Mouse (Mus musculus): ENCODE results near the gene Tuba1c. TPM values are rescaled to one million over a fixed set of nuclear protein-coding genes. Genes with fewer than 3 reads are reported as not detected.

Gene Tuba1c
- polyA plus RNA-seq, 1 experiment from 2014 or later, result 203 TPM

DNA sequence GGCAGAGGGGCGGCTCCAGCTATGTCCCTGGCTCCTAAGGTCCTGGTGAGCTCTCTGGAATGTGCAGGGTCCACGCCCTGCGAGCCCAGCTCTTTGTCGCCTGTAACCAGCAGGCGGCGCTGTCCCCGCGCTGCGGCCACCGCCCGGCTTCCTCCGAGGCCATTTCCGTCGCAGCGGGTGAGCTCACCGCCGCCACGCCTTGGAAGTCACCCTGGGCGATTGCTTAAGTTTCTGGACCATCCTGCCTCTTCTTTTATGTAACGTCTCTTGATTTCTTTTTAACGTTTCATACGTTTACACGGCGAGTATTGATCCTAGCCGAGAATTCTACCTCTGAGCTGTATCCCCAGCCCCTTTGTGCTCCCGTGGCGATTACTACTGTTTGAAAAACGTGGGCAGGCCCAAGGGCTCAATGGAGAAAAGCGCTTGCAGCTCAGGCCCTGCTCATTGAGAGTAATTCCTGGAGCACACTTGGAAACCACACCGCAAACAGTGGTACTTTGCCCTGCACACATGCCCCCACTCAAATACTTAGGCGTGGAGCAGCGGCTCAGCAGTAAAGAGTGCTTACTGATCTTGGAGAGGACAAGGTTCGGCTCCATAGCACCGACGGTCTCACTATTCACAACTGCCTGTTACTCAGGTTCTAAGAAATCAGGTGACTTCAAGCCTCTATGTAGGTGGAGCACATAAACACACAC lies 36.4 kb upstream of the Tuba1c start:
- Histone ChIP-seq H3K36me3 (ENCODE audit: control insufficient read depth, insufficient read depth, low read length) (no peaks in the 10 kb centered on the region), H3K4me1 (ENCODE audit: control insufficient read depth, insufficient read depth, low read length) (peaks cover 24% of the 10 kb centered on the region), H3K9me3 (ENCODE audit: control insufficient read depth, low read depth, low read length) (no peaks in the 10 kb centered on the region), H3K27ac (ENCODE audit: low read length) (peak overlapping the region; percentile 91), H3K4me2 (replicated peaks; ENCODE audit: low read depth, low read length) (peak overlapping the region; percentile 53), H3K4me3 (ENCODE audit: low read depth, low read length) (peak overlapping the region; percentile 28), H3K9ac (replicated peaks; ENCODE audit: low read depth, low read length) (peak overlapping the region; percentile 31), H3K27me3 (ENCODE audit: control insufficient read depth, insufficient read depth, low read length) (no peaks in the 10 kb centered on the region)
- ATAC-seq (ENCODE audit: insufficient number of reproducible peaks, insufficient read depth, low FRiP score, low read depth), result peak; percentile 89
- WGBS, result 5% methylated on average over 35 of the region's 35 CpGs

DNA sequence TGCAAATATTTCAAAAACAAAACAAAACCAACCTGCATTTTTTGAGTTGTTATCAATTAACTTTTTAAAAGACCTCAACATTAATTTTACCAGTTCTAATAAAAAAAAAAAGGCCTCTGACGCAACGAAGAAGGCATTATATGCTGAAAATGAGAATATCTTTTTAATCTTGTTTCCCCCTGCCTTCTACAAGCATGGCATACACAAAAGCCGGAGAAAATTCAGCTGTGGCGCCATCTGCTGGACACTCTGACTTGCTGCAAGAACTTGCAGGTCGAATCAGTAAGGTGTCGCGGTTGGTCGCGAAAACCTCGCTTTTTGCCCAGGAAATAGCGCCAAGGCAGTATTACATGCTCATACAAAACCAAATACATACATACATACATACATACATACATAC lies 35.8 kb upstream of the Tuba1c start:
- Histone ChIP-seq H3K4me3 (ENCODE audit: low read depth, low read length) (no peak overlapping the region), H3K27me3 (ENCODE audit: control insufficient read depth, insufficient read depth, low read length) (no peaks in the 10 kb centered on the region), H3K9ac (replicated peaks; ENCODE audit: low read depth, low read length) (peak overlapping the region; percentile 31; the same call in 1 of the 2 replicates), H3K4me2 (replicated peaks; ENCODE audit: low read depth, low read length) (peak overlapping the region; percentile 53), H3K27ac (ENCODE audit: low read length) (peak overlapping the region; percentile 91), H3K36me3 (ENCODE audit: control insufficient read depth, insufficient read depth, low read length) (no peaks in the 10 kb centered on the region), H3K9me3 (ENCODE audit: control insufficient read depth, low read depth, low read length) (no peaks in the 10 kb centered on the region), H3K4me1 (ENCODE audit: control insufficient read depth, insufficient read depth, low read length) (peaks cover 24% of the 10 kb centered on the region)
- 2% methylated on average over 11 of the region's 11 CpGs for WGBS
- ATAC-seq (ENCODE audit: insufficient number of reproducible peaks, insufficient read depth, low FRiP score, low read depth), result no peak

DNA sequence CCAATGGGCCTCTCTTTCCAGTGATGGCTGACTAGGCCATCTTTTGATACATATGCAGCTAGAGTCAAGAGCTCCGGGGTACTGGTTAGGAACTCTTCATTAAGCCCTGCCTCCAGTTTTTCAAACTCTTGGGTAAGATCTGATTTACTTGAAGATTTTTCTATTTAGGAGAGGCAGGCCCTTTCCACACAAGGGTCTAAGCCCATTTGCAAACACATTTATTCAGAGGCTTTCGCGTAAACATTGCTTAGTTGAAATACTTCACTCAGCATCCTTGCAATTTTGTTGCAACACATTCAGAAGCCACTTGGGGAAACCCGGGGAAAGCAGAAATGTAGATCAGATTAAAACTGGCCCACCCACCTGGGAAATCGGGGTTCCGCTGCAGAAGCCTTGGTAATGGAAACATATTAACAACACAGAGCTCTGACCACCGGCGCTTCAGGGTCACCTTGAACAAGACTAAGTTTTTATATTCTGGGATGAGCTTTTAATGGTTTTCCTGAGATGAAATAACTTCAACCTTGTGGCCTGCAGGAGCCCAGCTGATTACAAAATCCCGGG lies 34.7 kb upstream of the Tuba1c start:
- 76% methylated on average over 9 of the region's 9 CpGs for WGBS
- H3K36me3 ChIP-seq (ENCODE audit: control insufficient read depth, insufficient read depth, low read length), result no peaks in the 10 kb centered on the region
- H3K4me2 ChIP-seq (replicated peaks; ENCODE audit: low read depth, low read length), result no peak overlapping the region
- no peak overlapping the region for H3K9ac ChIP-seq (replicated peaks; ENCODE audit: low read depth, low read length)
- H3K4me1 ChIP-seq (ENCODE audit: control insufficient read depth, insufficient read depth, low read length), result peaks cover 24% of the 10 kb centered on the region
- no peaks in the 10 kb centered on the region for H3K9me3 ChIP-seq (ENCODE audit: control insufficient read depth, low read depth, low read length)
- no peak overlapping the region for H3K4me3 ChIP-seq (ENCODE audit: low read depth, low read length)
- ATAC-seq (ENCODE audit: insufficient number of reproducible peaks, insufficient read depth, low FRiP score, low read depth), result no peak
- no peak overlapping the region for H3K27ac ChIP-seq (ENCODE audit: low read length)
- no peaks in the 10 kb centered on the region for H3K27me3 ChIP-seq (ENCODE audit: control insufficient read depth, insufficient read depth, low read length)

DNA sequence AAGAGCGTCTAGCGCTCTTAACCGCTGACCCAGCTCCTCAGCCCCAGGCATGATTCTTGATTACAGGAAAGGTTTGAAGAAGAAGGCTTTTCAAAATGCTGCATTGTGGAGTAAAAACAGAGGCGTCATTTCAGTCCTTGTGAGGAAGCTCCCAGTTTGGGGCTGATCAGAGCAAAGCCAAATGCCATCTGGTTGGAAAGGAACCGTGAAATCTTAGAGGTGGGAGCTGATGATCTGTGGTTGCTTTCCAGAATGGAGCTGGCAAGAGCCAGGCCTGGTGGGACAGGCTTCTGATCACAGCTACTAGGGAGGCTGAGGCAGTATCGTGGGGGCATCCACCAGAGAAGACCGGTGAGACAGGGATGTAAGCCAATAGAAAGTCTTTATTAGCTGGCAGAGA lies 32.9 kb upstream of the Tuba1c start:
- no peaks in the 10 kb centered on the region for H3K36me3 ChIP-seq (ENCODE audit: control insufficient read depth, insufficient read depth, low read length)
- H3K9me3 ChIP-seq (ENCODE audit: control insufficient read depth, low read depth, low read length), result no peaks in the 10 kb centered on the region
- no peak overlapping the region for H3K4me3 ChIP-seq (ENCODE audit: low read depth, low read length)
- no peak overlapping the region for H3K4me2 ChIP-seq (replicated peaks; ENCODE audit: low read depth, low read length)
- H3K27me3 ChIP-seq (ENCODE audit: control insufficient read depth, insufficient read depth, low read length), result no peaks in the 10 kb centered on the region
- no peak for ATAC-seq (ENCODE audit: insufficient number of reproducible peaks, insufficient read depth, low FRiP score, low read depth)
- WGBS, result 78% methylated on average over 7 of the region's 7 CpGs
- no peak overlapping the region for H3K9ac ChIP-seq (replicated peaks; ENCODE audit: low read depth, low read length)
- H3K4me1 ChIP-seq (ENCODE audit: control insufficient read depth, insufficient read depth, low read length), result peaks cover 14% of the 10 kb centered on the region
- no peak overlapping the region for H3K27ac ChIP-seq (ENCODE audit: low read length)

DNA sequence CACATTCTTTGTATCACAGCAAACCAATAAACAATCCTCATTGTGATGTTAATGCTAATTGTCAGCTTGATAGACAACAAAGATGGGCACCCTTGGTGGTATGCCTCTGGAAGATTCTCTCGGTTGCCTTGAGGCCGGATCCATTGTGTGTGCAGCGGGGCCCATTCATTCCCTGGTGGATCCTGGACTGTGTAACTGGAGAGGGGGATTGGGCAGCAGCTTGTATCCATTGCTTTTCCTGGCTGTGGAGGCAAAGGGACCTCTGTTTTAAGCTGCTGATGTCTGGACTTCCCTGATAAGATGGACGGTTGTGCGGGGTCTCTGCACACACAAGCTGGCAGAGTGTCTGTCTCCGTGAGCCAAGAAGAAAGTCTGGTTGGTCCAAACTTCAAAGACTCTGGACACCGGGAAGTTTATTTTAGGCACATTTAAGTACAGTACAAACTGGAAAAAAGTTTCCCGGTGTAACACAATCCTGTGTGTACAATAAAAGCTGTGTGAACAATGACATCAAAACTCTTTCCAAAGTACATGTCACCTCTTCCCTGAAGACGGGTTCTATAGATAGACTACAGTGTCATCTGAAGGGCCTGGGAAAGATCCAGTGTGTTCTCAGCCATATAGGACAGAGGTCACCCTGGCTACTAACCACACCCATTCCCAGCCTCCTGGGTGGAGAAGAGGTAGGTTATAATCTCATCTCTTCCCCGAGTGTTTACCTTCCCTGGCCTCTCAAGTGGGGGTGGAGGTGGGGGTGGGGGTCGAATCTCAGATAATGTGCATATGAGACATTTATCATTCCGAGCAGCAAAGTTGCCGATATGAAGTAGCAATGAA lies 31.5 kb upstream of the Tuba1c start:
- Histone ChIP-seq H3K4me2 (replicated peaks; ENCODE audit: low read depth, low read length) (no peak overlapping the region), H3K36me3 (ENCODE audit: control insufficient read depth, insufficient read depth, low read length) (no peaks in the 10 kb centered on the region), H3K4me3 (ENCODE audit: low read depth, low read length) (no peak overlapping the region), H3K4me1 (ENCODE audit: control insufficient read depth, insufficient read depth, low read length) (peaks cover 10% of the 10 kb centered on the region; the same call in 1 of the 2 replicates), H3K27ac (ENCODE audit: low read length) (no peak overlapping the region), H3K27me3 (ENCODE audit: control insufficient read depth, insufficient read depth, low read length) (peaks cover 3% of the 10 kb centered on the region; the same call in 1 of the 2 replicates), H3K9ac (replicated peaks; ENCODE audit: low read depth, low read length) (no peak overlapping the region), H3K9me3 (ENCODE audit: control insufficient read depth, low read depth, low read length) (no peaks in the 10 kb centered on the region)
- 34% methylated on average over 13 of the region's 13 CpGs for WGBS
- ATAC-seq (ENCODE audit: insufficient number of reproducible peaks, insufficient read depth, low FRiP score, low read depth), result no peak

DNA sequence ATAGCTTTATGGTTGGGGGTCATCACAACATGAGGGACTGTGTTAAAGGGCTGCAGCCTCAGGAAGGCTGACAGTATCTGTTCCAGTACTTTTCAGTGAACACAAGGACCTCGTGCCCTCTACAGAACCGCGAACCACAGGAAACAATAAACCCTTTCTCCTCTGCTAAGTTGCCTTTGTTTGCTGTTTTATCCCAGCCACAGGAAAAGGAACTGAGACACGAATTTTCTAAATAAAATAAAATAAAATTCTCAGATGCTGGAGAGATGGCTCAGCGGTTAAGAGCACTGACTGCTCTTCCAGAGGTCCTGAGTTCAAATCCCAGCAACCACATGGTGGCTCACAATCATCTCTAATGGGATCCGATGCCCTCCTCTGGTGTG lies 30.9 kb upstream of the Tuba1c start:
- WGBS, result 49% methylated on average over 6 of the region's 6 CpGs
- Histone ChIP-seq H3K27ac (ENCODE audit: low read length) (no peak overlapping the region), H3K4me3 (ENCODE audit: low read depth, low read length) (no peak overlapping the region), H3K27me3 (ENCODE audit: control insufficient read depth, insufficient read depth, low read length) (peaks cover 3% of the 10 kb centered on the region; the same call in 1 of the 2 replicates), H3K4me1 (ENCODE audit: control insufficient read depth, insufficient read depth, low read length) (peaks cover 7% of the 10 kb centered on the region; the same call in 1 of the 2 replicates), H3K4me2 (replicated peaks; ENCODE audit: low read depth, low read length) (no peak overlapping the region), H3K36me3 (ENCODE audit: control insufficient read depth, insufficient read depth, low read length) (no peaks in the 10 kb centered on the region), H3K9me3 (ENCODE audit: control insufficient read depth, low read depth, low read length) (no peaks in the 10 kb centered on the region), H3K9ac (replicated peaks; ENCODE audit: low read depth, low read length) (no peak overlapping the region)
- ATAC-seq (ENCODE audit: insufficient number of reproducible peaks, insufficient read depth, low FRiP score, low read depth), result no peak

DNA sequence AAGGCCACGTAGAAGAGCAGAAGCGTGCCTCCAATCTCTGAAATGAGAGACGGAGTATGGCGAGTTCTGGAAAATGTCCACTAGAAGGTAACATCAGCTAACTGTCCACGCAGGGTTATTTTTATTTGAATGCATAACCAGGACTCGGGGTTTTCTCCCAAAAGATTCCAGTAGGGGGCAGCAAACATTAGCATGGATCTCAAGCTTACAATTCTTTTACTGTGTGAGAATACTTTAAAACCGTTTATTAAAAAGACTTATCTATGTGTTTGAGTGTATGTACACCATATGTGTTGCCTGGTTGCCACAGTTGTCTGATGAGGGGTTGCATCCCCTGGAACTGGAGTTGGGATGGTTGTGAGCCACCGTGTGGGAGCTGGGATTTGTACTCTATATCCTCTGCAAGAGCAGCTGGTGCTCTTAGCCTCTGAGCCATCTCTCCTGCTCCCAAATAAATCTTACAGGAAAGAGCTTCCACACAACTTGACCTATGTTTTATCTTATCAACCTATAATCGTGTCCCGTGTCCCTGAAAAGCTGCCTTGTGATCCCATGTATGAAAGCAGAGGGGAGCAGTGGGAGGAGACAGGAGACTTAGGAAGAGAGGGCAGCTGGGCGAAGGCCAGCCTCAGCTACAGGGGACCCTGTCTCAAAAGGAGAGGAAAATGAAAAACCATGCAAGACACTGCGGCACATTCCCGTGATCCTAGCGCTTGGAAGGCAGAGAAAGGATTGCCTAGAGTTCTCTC lies 29.0 kb upstream of the Tuba1c start:
- Histone ChIP-seq H3K4me2 (replicated peaks; ENCODE audit: low read depth, low read length) (peak overlapping the region; percentile 48; the same call in 1 of the 2 replicates), H3K27ac (ENCODE audit: low read length) (0 out of 2 replicates have a peak overlapping the region, but pooled peaks have one; percentile 33), H3K9ac (replicated peaks; ENCODE audit: low read depth, low read length) (no peak overlapping the region), H3K9me3 (ENCODE audit: control insufficient read depth, low read depth, low read length) (no peaks in the 10 kb centered on the region), H3K36me3 (ENCODE audit: control insufficient read depth, insufficient read depth, low read length) (no peaks in the 10 kb centered on the region), H3K4me3 (ENCODE audit: low read depth, low read length) (no peak overlapping the region), H3K4me1 (ENCODE audit: control insufficient read depth, insufficient read depth, low read length) (peaks cover 7% of the 10 kb centered on the region; the same call in 1 of the 2 replicates), H3K27me3 (ENCODE audit: control insufficient read depth, insufficient read depth, low read length) (peaks cover 3% of the 10 kb centered on the region; the same call in 1 of the 2 replicates)
- ATAC-seq (ENCODE audit: insufficient number of reproducible peaks, insufficient read depth, low FRiP score, low read depth), result no peak
- 32% methylated on average over 14 of the region's 14 CpGs for whole genome bisulfite sequencing
